Mouse (Mus musculus): Measurements from ENCODE around the gene Ampd3. TPM values are rescaled to one million over a fixed set of nuclear protein-coding genes. Genes with fewer than 3 reads are reported as not detected.

Ampd3 gene
- total RNA-seq, 2 experiments from 2014 or later = 46.0 to 46.2 TPM

DNA sequence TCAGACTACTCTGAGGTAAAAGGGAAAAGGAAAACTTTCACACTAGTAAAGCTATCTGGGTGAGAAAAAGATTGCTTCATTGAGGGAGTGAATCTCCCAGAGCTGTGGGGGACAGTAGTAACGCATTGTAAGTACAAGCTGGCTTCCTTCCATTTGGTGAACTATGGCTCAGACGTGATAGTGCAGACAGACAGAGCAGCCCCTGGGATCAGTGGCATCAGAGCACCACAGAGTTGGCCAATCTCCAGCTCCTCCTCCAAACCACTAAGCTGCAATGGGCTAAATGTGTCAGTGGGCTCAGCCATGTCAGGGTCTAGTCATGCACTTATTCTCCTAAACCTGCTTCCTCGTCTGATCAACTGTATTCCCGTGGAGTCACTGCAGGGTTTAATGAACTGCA is 55.6 kb downstream of the Ampd3 start:
- DNase-seq (ENCODE audit: low spot score) = no peak
- intact Hi-C loops (cut with DNase I) = no loop called here

DNA sequence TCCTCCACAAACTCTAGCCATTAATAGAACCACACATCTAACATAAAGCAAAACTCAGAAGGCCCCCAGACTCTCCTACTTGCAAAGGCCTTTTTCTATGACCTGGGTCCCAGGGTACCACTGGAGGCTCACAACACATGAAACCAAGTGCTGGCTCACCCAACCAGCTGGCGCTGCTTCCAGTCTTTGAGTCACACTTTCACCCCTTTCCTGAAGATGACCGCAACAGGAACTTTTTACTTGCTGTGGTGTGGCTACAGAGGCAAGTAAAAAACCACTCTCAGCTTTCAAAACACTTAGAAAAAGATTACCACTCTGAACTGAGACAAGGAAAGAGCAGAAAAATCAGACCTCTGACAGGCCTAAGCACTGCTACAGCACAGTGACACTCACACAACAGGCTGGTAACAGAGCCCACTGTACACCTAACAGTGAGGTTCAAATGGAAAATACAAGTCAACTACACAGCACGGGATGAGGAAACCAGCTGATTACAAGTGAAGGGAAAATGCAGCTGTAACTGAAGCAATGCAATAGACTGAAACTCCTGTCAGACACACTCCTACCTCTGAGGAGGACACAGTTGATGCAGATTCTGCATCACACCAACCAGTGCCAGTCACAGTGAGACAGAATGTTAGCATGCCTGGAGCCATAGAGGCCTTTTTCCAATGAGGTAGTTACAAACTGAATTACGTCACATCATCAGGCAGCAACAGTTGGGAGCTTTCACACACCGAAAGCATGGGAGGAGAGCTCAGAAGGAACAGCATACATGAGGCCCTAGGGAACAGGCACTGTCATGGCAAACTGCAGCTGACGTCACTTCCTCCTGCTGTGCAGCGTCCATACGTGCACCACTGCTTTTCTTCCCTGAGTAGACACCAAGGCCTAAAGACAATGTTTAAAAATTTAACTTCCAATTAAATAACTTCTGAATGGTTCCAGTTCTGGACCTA is 56.3 kb downstream of the Ampd3 start:
- no peak for DNase-seq (ENCODE audit: low spot score)
- intact Hi-C loops (cut with DNase I) = no loop called here

DNA sequence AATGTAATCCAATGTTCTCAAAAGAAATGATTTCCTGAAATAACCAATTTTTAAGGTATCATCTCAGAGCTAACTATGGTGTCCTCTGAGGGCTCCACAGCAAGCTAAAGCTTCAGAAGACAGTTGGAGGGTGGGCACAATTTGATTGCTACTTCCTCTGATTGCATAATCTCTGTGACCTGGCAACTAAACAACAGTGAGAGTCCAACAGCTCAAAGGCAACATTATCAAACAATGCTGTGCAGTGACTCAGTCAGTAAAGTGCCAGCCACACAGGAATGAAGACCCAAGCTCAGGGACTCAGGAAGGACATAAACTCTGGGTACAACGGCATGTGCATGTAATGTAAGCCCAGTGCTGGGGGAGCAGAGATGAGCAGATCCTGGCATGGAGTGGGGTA is 65.0 kb downstream of the Ampd3 start:
- intact Hi-C loops (cut with DNase I) = no loop called here
- DNase-seq (ENCODE audit: low spot score) = no peak

DNA sequence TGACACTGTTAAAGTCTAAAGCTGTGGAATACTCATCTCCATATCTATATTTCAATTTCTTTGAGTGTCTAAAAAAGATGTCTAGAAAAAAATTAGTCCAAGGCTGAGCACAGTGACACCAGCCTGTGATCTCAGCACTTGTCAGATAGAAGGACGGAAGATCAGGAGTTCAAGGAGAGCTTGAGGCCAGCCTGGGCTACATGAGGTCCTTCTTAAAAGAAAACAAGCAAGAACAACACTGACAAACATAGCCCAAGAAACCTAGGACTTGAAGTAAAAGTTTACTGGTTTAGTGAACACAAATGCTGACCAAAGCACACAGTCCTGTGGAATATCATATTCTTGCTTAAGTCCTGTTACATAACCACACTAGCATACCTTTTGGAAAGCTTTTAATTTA is 66.0 kb downstream of the Ampd3 start:
- DNase-seq (ENCODE audit: low spot score) = no peak
- intact Hi-C loops (cut with DNase I) = no loop called here

DNA sequence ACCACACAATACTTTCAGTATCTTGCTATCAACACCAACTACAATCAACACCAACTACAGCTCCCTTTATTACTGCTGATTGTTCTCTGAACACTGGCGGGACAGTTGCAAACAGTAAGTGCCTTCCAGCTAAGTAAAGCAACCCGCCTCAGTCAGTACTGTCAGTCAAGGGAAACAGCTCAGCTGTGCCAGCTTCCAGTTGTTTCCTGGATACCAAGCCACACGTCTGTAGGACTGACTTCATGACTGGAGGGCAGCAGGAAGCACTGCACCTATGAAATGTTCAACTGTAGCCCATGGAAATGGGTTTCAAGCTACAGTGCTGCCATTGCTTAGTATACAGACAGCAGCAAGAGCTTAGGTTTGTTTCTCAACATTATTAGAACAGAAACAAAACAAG is 66.5 kb downstream of the Ampd3 start:
- no peak for DNase-seq (ENCODE audit: low spot score)
- intact Hi-C loops (cut with DNase I) = no loop called here

DNA sequence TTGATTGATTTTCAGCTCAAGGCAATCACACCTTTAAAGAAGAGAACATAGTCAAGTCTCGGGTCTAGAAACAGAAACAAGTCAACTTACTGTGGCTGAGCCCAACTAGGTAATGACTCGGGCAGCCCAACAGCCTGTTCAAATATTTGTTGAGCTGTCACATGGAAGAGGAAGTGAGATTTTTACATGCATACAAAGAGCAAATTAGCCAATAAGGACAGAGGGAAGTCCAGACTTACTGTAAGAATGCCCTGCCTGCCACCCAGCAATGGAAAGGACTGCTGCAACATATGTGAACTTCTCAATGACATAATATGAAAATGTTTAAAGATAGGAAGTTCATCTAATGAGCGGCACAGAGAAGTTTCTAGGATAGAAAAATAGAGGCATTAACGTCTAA is 72.3 kb downstream of the Ampd3 start:
- intact Hi-C loops (cut with DNase I) = no loop called here

DNA sequence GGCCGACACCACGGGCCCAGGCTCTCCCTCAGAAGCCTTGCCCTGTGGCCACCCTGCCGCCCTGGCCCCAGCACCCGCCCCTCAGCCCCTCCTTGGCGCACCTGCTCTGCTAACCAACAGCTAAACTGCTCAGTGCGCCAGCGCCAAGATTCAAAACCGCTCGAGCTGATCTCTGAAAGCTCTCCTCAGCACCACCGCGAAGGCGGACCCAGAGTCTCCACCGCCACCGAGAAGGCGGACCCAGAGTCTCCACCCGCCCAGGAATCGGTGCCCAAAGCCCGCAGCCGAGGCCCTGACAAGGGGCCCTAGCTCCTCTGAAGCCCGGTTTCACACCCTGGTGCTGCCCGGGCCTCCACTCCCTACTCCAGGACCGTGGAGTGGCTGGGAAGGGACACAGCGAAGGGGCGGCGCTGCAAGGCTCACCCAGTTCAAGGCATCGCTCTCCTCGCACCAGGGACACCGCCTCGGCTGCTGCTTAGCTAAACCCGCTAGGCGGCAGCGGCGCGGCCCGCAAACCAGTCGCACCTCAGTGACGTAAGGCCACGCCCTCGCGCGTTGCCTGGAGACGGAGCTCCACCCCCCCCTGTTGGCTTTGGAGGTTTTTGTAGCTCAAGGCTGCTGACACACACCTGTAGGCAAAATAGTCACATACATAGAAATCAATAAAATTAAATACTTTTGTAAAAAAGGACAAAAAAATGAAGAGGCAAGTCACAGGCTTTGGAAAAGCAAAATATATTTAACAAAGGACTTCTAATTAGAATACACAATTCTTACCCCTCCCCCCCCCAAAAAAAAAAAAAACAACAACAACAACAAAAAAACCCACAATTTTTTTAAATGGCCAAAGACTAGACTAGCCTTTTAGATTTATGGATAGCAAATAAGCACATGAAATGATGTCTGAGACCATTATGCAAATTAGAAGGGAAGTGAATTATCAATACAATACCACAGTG is 76.2 kb downstream of the Ampd3 start, which contains the start of gene Rnf141:
TSS of gene Rnf141 (minus strand) at position 542 of the 959 bp plus-strand sequence.
- intact Hi-C loops (cut with DNase I) = no loop called here
- peak; percentile 82 for DNase-seq (ENCODE audit: low spot score)

More for the DNA sequence above, 72.3 kb downstream of the Ampd3 start:
- DNase-seq (ENCODE audit: low spot score) = no peak

DNA sequence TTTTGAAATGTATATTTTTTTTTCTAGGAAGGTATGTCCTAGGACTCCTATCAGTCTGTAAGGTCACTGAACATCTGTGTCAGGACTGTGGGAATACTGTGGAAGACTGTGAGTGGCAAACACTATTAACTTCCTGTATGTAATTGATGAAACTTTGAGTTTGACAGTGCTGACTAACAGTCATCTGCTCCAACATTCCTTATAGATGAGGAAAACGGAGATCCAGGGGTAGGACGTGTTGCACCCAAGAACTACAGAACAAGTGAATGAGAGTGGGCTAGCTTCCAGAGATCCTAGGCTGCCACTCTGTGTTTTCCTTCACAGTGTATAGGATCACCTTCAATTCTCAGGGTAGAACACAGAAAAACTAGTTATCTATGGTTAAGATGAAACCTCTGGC is 79.3 kb downstream of the Ampd3 start:
- intact Hi-C loops (cut with DNase I) = no loop called here
- DNase-seq (ENCODE audit: low spot score) = no peak

DNA sequence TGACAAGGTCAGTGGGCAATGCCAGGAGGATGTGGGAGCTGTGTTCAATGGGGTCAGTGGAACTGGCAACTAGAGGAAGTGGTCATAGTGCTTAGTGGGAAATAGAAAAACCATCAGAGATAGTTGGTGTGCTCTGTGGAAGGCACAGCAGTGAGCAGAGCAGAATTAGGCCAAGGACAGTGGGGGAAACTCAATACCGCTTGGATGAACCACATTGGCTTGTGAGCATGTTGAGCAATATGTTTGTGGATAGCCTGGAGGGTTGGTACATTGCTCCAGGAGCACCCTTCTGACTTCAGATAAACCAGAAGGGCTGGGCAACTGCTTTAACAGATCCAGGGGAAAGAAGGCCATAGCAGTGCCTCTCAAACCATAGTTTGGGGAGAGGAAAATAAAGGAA is 80.4 kb downstream of the Ampd3 start:
- intact Hi-C loops (cut with DNase I) = no loop called here
- no peak for DNase-seq (ENCODE audit: low spot score)

DNA sequence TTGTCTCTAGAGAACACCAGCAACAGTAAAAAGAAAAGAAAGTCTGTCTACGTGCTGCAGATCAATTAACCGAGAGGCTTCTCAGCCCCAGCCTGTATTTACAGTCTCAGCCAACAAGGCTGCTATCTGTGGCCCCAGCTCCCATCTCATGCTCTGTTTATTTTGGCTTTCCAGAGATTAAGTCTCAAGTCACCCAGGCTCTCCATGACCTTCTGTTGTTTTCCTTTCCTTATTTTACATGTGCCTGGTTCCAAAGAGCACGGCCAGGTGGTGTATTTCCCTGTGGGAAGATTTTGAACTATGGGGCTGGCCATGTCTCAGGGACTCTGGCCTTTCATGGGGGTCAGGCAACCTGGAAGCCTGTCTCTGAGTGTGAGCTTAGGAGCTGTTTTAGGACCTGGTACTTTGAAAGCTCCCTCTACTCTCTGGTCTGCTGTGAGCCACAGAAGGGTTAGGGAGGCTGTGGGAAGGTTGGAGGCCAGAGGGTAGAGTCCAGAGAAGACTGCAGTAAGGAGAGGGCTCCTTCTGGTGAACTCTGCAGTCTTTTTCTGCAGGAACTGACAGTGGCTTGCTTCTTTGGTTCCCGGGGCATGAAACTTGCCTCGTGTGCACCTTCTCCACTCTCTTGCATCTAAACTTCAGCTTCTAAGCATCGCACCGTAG is 83.7 kb downstream of the Ampd3 start:
- DNase-seq (ENCODE audit: low spot score) = no peak
- intact Hi-C loops (cut with DNase I) = no loop called here

DNA sequence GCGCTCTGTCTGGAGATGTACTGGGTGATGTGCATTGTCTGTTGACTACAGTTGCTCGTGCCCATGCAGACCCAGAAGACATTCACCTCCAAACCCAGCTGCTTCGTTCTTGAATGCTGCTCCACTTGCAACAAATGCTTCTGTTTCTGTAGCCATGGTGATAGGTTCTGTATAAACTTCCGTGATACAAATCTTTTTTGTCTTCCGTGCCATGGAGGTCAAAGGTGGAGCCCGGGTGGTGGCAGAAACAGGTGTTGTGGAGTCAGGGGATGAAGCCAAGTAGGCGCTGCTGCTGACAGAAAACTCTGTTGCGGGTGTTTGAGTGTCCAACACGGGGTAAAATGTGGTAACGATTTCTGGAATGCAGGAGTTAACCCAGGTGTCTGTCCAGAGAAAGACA is 85.6 kb downstream of the Ampd3 start:
- intact Hi-C loops (cut with DNase I) = no loop called here
- no peak for DNase-seq (ENCODE audit: low spot score)

DNA sequence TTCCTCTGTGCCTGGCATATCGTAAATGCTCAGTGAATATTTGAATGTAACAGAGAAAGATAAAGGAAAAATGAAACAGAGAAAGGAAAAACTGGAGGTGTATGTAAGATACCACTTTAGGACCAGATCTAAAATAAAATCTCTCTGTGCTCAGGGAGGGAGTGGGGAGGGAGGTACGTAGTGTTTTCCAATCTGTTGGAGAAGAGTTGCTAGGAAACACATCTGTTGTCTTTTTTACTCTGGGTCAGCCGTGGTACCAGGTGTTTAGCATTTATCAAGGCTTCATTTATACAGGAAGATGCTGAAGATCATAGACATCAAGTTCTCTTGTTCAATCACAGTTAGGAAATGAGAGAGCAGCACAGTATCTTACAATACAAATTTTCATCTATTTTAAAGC is 86.5 kb downstream of the Ampd3 start:
- intact Hi-C loops (cut with DNase I) = no loop called here
- DNase-seq (ENCODE audit: low spot score) = no peak

DNA sequence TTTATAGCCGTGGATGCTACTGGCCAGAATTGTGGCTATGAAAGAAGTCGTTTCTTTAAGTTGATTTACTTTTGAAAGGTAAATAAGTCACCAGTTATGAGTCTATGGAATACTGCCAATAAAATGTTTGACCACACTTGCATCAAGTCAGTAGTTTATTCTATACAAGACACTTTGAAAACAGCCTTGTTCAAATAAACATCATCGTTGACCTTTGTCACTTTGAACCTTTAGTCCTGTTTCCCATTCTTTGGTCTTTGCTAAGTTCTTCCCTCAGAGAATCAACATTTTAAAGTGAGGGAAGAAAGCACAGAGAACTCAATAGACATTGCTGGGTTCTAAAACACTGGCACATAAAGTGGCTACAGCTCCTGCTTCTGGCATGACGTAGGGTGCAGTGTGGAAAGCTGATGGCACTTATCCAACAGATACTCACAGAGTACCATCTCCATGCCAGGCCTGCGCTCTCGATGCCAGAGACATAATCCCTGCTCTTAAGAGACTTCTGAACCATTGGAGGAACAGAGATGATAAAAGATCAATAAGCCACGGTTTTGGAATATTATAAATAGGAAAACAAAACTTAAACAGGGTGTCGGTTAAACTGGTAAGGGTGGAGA is 87.0 kb downstream of the Ampd3 start:
- DNase-seq (ENCODE audit: low spot score) = no peak
- intact Hi-C loops (cut with DNase I) = no loop called here

DNA sequence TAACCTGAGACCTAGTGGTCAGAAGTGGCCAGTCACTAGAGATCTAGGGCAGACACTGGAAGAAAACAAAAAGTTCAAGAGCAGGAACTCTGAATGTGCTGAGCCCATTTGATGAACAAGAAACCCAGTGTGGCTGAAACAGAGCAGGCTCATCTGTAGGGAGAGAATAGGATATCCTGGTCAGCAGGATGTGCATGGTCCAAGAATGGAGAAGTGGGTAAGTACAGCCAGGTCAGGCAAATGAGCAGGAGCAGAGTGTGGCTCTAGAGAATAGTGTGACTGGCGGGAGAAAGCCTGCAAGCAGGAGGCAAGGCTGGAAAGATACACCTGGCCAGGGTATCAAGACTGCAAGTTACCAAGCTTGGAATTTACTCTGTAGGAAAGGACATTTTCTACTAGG is 87.6 kb downstream of the Ampd3 start:
- intact Hi-C loops (cut with DNase I) = no loop called here
- no peak for DNase-seq (ENCODE audit: low spot score)

DNA sequence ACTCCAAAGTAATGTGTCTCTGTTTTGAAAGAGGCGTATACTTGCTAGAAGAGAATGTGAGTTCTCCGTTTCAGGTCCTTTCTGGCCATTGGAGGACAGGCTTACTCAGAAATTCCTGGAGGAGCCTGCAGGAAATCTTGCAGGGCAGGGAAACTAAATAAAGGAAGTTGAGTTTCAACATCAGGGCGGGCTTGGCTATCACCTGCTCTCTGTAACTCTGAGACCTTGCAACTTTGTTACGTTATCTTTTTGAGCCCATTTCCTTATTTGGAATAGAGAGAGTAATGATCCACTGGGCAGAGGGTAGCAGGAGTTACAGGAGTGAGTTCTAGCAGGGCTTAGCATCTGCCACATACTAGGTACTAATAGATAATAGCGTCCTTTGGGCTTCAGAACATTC is 92.1 kb downstream of the Ampd3 start:
- intact Hi-C loops (cut with DNase I) = no loop called here

More for the DNA sequence above, 92.1 kb downstream of the Ampd3 start:
- no peak for DNase-seq (ENCODE audit: low spot score)

Small RNA genes within 50 kb of the gene (microRNA-seq; reads per million reads assigned to microRNA genes)
- gene Gm47282 = not detected

Other genes with a start within 250 kb of the Ampd3 start
- 10 to 100 TPM; 48.7 to 49.7 TPM for gene Sbf2, start 153.3 kb upstream of the Ampd3 start, total RNA-seq (2021)
- 10 to 100 TPM in 1 of 2 experiments, 1 to 10 TPM in 1; 9.6 to 13.0 TPM for gene Adm, start 140.5 kb upstream of the Ampd3 start, total RNA-seq (2021)
- 10 to 100 TPM; 31.9 to 41.0 TPM for gene Rnf141, start 76.3 kb downstream of the Ampd3 start, total RNA-seq (2021)
- gene Lyve1, start 95.0 kb downstream of the Ampd3 start, total RNA-seq (2021) = 10 to 100 TPM; 21.8 to 22.0 TPM
- 10 to 100 TPM; 10.6 to 16.1 TPM for gene Mrvi1, start 214.3 kb downstream of the Ampd3 start, total RNA-seq (2021)

All from heart, postnatal 25 days (tissue).